Mouse (Mus musculus) liver, embryonic 15.5 days (tissue): ENCODE data around the gene Sipa1l2. TPM values are rescaled to one million over a fixed set of nuclear protein-coding genes. Genes with fewer than 3 reads are reported as not detected.

Experiments used
- ATAC-seq: fragments of 200-750 bp; cut with Nextera tagmentation; 2 replicates; pipeline ENCODE4 v1.8.0; 2017; ENCODE audit warnings: moderate number of reproducible peaks, mild to moderate bottlenecking, moderate library complexity; ENCODE audit not compliant: insufficient read depth
- H3K27ac ChIP-seq: fragments of 300-500 bp; sonication (generic); replicated peaks from 2 replicates; pipeline ENCODE4 v1.5.1; 2015; ENCODE audit warnings: mild to moderate bottlenecking, inconsistent platforms
- H3K27me3 ChIP-seq: fragments of 300-500 bp; sonication (generic); 2 replicates; pipeline ENCODE4 v1.6.1; 2015; ENCODE audit warnings: mild to moderate bottlenecking, inconsistent platforms
- H3K36me3 ChIP-seq: fragments of 300-500 bp; sonication (generic); replicated peaks from 2 replicates; pipeline ENCODE4 v1.6.1; 2015; ENCODE audit warnings: moderate library complexity, mild to moderate bottlenecking, inconsistent platforms
- H3K4me1 ChIP-seq: fragments of 300-500 bp; sonication (generic); replicated peaks from 2 replicates; pipeline ENCODE4 v1.6.1; 2015; ENCODE audit warnings: inconsistent platforms
- H3K4me2 ChIP-seq: fragments of 300-500 bp; sonication (generic); 2 replicates; pipeline ENCODE4 v1.6.1; 2015; ENCODE audit warnings: moderate library complexity, mild to moderate bottlenecking, inconsistent platforms
- H3K4me3 ChIP-seq: fragments of 300-500 bp; sonication (generic); replicated peaks from 2 replicates; pipeline ENCODE4 v1.5.1; 2015; ENCODE audit warnings: mild to moderate bottlenecking, inconsistent platforms
- H3K9ac ChIP-seq: fragments of 300-500 bp; sonication (generic); 2 replicates; pipeline ENCODE4 v1.6.1; 2015; ENCODE audit warnings: moderate library complexity, mild to moderate bottlenecking, inconsistent platforms
- H3K9me3 ChIP-seq: fragments of 300-500 bp; sonication (generic); replicated peaks from 2 replicates; pipeline ENCODE4 v1.6.1; 2016; ENCODE audit warnings: inconsistent platforms
- WGBS: fragments of 180-500 bp; shearing (Covaris S2); methylation state at CpG from one replicate; pipeline ENCODE4 v1.1.7; 2015; ENCODE audit warnings: mixed read lengths; ENCODE audit not compliant: insufficient replicate concordance; 5-methylcytosine and 5-hydroxymethylcytosine counted together
- polyA plus RNA-seq: library from polyadenylated mRNA; unstranded; fragments of >200 nt; fragmentation: Nextera tagmentation; extraction: Ambion mirVana; gene quantifications from 2 replicates; pipeline ENCODE4 v1.2.1, GENCODE M21; 2015

The Sipa1l2 gene
- polyA plus RNA-seq, 1 experiment from 2014 or later, result 0.62 TPM

DNA sequence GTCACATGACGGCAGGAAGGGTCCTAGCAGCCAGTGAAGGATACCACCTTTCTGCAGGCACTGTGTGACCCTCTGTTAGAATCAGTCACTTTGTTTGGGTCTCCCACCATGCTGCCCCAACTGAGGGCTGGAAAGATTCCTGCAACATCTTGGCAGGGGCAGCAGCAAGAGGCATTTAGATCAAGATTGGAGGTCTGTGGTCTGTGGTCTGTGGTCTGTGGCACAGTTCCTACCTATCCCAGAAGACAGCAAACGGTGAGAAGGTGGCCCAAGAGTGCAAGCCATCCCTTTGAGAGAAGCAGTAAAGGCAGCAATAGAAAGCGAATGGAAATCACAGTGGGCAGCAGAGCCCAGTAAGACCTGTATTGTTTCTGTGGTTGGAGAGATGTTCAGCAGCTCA lies 191.9 kb downstream of the Sipa1l2 start:
- 46% methylated on average over 3 of the region's 3 CpGs for WGBS
- H3K9ac ChIP-seq, result no peak overlapping the region
- H3K9me3 ChIP-seq, result no peaks in the 10 kb centered on the region
- no peak overlapping the region for H3K4me3 ChIP-seq
- H3K4me2 ChIP-seq, result no peak overlapping the region
- no peaks in the 10 kb centered on the region; the same call in 1 of the 2 replicates for H3K4me1 ChIP-seq
- H3K36me3 ChIP-seq, result no peaks in the 10 kb centered on the region
- H3K27ac ChIP-seq, result no peak overlapping the region
- no peak for ATAC-seq
- H3K27me3 ChIP-seq, result no peaks in the 10 kb centered on the region

- Histone ChIP-seq H3K4me2 (no peak overlapping the region), H3K4me3 (no peak overlapping the region), H3K36me3 (no peaks in the 10 kb centered on the region), H3K27ac (no peak overlapping the region), H3K9ac (no peak overlapping the region), H3K4me1 (no peaks in the 10 kb centered on the region), H3K27me3 (no peaks in the 10 kb centered on the region), H3K9me3 (no peaks in the 10 kb centered on the region)
- WGBS, result 62% methylated on average over 6 of the region's 6 CpGs
- ATAC-seq, result no peak
Observed at GRCm38 (mm10) chr8:125376448-125376845, 193.2 kb downstream of the Sipa1l2 start.

DNA sequence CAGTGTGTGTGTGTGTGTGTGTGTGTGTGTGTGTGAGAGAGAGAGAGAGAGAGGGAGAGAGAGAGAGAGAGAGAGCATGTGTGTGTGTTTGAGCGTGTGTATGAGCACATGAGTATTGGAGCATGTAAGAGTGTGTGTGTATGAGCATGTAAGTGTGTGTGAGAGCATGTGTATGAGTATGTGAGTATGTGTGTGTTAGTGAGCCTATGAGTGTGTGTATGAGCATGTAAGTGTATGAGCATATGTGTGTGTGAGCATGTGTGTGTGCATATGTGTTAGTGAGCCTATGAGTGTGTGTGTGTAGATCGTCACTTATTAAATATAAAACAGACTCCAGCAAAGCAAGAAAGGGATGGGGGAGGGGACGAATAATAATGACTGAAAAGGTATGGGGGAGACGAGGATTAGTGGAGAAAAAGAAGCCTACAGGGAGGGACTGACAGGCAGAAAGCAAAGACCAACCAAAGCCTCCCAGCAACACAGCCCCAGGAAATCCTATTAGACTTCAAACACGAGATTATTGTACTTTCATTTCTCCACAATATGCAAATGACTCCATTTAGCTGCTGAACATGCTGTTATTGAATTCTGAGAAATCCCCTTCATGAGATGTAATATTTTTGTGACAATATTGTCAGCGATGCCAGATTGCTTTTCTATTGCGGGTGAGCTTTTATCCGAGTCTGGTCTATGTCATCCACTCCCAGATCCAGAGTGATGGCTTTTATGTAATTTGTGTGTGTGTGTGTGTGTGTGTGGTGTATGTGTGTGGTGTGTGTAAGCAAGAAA lies 193.8 kb downstream of the Sipa1l2 start:
- no peak overlapping the region for H3K4me3 ChIP-seq
- H3K4me1 ChIP-seq, result no peaks in the 10 kb centered on the region
- no peaks in the 10 kb centered on the region for H3K27me3 ChIP-seq
- 48% methylated on average over 8 of the region's 8 CpGs for WGBS
- no peak for ATAC-seq
- no peaks in the 10 kb centered on the region for H3K9me3 ChIP-seq
- no peak overlapping the region for H3K27ac ChIP-seq
- no peaks in the 10 kb centered on the region for H3K36me3 ChIP-seq
- H3K4me2 ChIP-seq, result no peak overlapping the region
- no peak overlapping the region for H3K9ac ChIP-seq

- WGBS, result 63% methylated on average over 4 of the region's 4 CpGs
- H3K4me1 ChIP-seq, result no peaks in the 10 kb centered on the region
- H3K9me3 ChIP-seq, result no peaks in the 10 kb centered on the region
- no peak for ATAC-seq
- H3K9ac ChIP-seq, result no peak overlapping the region
- no peaks in the 10 kb centered on the region for H3K27me3 ChIP-seq
- no peak overlapping the region for H3K4me3 ChIP-seq
- no peak overlapping the region for H3K4me2 ChIP-seq
- H3K36me3 ChIP-seq, result no peaks in the 10 kb centered on the region
- H3K27ac ChIP-seq, result no peak overlapping the region
Observed at GRCm38 (mm10) chr8:125372596-125372995, 197.0 kb downstream of the Sipa1l2 start.

- Histone ChIP-seq H3K27me3 (no peaks in the 10 kb centered on the region), H3K9ac (no peak overlapping the region), H3K4me2 (no peak overlapping the region), H3K36me3 (no peaks in the 10 kb centered on the region), H3K4me3 (no peak overlapping the region), H3K27ac (no peak overlapping the region), H3K9me3 (no peaks in the 10 kb centered on the region), H3K4me1 (no peaks in the 10 kb centered on the region)
- WGBS, result 55% methylated on average over 8 of the region's 8 CpGs
- no peak for ATAC-seq
Observed at GRCm38 (mm10) chr8:125369491-125370236, 199.9 kb downstream of the Sipa1l2 start.

- WGBS, result 29% methylated on average over 4 of the region's 4 CpGs
- no peaks in the 10 kb centered on the region for H3K36me3 ChIP-seq
- H3K9me3 ChIP-seq, result no peaks in the 10 kb centered on the region
- no peaks in the 10 kb centered on the region for H3K27me3 ChIP-seq
- H3K4me3 ChIP-seq, result no peak overlapping the region
- H3K9ac ChIP-seq, result no peak overlapping the region
- no peak for ATAC-seq
- H3K4me1 ChIP-seq, result no peaks in the 10 kb centered on the region
- no peak overlapping the region for H3K27ac ChIP-seq
- H3K4me2 ChIP-seq, result no peak overlapping the region
Observed at GRCm38 (mm10) chr8:125368341-125369035, 201.1 kb downstream of the Sipa1l2 start.

Other genes starting within 250 kb of the Sipa1l2 start
- 0.59 and 0.69 TPM in 2 replicates for gene Map10, start 100.0 kb upstream of the Sipa1l2 start, polyA plus RNA-seq
- 12.0 and 13.0 TPM in 2 replicates for gene Ntpcr, start 160.2 kb upstream of the Sipa1l2 start, polyA plus RNA-seq